Mouse (Mus musculus) layer of hippocampus, adult 8-10 months (tissue): ENCODE measurements around the gene Cacna1c. TPM values are rescaled to one million over a fixed set of nuclear protein-coding genes. Genes with fewer than 3 reads are reported as not detected.

Source experiments
- DNase-seq, 2 experiments: peaks; one replicate each; pipeline ENCODE4 v3.0.0; 2022; ENCODE audit warnings: low spot score in 2 of 2
- total RNA-seq, 4 experiments: library from RNA; stranded (reverse); gene quantifications; 2 replicates each; pipeline ENCODE4 v1.2.4; 2022

Gene Cacna1c
- total RNA-seq, 4 experiments from 2014 or later, result 67.6 to 88.2 (median 75.8) TPM

DNA sequence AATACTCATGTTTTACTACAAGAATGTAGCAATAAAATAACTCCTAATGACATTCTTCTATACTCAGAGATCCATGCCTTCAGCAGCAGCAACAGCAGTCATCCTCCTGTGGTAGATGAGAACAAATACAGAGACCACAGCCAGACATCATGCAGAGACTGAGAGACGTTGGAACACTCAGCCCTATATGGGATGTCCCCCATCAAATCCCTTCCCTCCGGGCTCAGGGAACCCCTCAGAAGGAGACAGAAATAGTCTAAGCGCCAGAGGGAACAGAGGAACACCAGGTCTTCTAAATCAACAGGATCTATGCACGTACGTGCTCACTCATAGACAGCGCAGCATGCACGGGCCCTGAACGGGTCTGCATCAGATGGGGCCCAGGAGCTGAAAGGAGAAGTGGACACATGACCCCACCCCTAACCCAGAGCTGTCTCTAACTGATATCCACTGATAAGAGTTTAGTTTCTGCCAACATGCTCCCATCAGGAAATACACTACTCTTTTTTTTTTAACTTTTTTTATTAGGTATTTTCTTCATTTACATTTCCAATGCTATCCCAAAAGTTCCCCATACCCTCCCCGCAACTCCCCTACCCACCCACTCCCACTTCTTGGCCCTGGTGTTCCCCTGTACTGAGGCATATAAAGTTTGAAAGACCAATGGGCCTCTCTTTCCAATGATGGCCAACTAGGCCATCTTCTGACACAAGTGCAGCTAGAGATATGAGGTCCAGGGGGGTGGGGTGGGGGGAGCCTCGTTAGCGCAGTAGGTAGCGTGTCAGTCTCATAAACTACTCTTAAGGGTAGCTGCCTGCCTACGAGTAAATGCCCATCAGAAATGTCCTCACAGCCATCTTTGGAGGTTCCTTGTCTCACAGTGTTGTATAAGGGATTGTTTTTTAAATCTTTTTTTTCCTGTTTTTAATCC, 182.8 kb downstream of the Cacna1c start:
- DNase-seq, result no peak

DNA sequence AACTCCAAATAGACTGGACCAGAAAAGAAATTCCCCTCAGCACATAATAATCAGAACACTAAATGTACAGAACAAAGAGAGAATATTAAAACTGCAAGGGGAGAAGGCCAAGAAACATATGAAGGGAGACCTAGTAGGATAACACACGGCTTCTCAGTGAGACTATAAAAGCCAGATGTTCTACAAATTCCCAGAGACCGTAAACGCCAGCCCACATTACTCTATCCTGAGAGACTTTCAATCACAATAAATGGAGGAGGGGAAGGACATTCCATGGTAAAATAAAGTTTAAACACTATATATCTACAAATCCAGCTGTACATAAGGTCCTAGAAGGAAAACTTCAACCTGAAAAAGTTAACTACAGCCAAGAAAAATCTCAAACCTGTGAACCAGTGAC, 185.3 kb downstream of the Cacna1c start:
- DNase-seq, result no peak

DNA sequence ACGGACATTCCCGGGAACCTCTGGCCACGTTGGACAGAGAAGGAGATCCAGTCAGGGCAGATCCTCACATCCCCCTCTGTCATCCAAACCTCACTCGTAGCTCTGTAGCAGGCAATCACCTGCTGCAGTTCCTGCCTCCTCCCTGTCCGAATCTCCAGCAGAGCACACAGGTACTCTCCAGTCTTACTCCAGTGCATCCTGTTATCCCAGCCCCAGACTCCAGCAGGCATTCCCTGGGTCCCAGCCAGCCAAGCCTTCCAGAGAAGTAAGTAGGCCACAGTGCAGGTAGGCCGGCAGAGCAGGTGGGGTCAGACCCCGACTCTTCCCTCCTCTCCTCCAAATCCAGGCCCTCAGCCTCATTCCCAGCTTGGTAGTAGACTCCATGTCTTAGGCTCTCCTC, 186.7 kb downstream of the Cacna1c start:
- no peak for DNase-seq

DNA sequence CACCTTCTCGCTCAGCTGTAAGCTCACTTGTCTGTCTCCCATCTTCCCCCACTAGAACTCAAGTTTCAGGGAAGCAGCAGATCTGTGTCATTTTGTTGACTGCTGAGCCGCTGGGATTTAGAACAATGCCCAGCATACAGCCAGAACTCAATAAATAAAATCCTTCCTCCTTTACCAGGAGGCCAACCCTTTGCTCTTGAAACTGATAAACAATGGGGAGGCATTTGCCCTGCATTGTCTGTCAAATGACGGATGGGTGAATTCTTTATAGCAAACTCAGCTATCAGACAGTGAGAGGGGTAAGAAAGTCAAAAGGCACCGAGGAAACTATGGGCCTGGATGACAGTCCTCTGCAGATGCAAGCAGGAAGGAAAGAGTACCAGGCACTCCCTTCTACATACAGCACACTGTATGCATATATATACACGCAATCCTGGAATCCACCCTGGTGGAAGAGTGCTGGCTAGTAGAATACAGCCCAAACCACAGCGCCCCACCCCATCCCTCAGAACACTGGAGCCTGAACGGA, 187.5 kb downstream of the Cacna1c start:
- DNase-seq, result no peak

DNA sequence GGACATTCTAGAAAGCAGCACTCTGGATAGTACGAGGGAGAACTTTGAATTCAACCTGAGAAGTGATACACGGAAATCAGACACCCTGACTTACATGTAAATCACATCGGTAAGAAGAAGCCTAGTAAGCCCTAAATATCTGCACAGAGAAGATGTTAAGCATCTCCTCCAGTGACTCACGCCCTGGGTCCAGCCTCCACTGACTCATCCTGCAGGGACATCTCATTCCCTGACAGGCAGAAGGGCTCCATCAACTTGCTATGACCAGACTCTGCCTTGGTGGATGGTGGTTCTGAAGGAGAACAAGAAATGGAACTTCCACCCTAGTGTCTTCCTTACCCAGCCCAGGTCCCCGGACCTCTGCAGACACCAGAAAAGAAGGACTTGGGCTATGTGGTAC, 191.6 kb downstream of the Cacna1c start:
- DNase-seq, result no peak

DNA sequence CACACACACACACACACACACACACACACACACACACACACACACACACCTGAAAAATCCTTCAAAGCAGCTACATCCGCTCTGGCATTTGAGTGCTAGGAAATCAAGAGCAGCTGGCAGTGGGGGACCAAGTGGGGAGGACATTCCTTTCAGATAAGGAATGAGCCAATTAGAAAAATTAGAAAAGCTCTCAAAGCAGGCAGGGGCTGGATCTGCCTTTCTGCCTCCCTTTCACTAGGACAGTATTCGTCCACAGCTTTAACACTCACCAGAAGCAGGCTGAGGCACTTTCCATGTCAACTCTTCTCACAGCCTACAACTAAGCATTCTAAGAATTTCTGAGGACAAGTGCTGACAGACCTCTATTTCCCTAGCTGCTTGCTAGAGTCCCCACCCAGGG, 194.8 kb downstream of the Cacna1c start:
- DNase-seq, result no peak

DNA sequence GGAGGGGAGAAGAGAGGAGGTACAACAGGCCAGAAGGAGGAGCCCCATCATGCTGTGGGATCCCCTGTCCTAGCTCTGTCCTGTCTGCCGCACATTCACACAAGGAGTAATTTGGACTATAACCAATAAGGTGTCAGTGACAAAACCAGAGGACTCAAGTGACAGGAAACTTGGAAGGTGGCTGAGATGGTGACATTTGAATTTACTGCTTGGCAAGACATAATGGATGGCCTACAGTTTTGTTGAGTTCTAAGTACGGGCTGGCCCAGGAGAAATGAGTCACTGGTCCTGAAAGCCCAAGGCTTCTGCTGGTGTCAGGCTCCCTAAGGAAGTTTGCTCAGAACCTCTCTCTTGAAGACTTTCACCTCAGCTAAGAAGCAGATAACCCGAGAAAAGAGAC, 196.0 kb downstream of the Cacna1c start:
- no peak for DNase-seq

DNA sequence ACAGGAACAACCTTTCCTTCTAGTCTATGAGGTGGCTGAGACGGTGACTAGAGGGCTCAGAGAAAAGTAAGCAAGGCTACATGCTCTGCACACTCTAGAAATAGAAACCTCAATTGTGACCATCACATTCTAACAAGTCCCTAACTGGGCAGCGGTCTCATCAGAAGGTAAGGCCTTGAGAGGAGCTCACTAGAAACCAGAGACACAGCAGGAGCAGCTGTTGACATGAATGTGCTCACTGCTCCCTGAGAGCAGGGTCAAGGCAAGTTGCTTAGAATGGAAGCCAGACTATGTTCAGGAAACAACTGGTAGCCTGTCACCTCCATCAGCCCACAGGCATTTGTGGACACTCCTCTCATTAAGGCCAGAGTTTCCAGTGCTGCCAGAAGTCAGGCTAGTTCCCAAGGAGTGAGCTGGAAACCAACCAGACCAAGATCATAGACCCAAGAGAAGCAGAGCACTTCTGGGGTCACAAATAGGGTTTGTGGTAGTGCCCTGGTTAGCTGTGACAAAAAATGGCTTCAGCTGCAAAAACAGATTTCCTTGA, 196.8 kb downstream of the Cacna1c start:
- DNase-seq, result no peak

DNA sequence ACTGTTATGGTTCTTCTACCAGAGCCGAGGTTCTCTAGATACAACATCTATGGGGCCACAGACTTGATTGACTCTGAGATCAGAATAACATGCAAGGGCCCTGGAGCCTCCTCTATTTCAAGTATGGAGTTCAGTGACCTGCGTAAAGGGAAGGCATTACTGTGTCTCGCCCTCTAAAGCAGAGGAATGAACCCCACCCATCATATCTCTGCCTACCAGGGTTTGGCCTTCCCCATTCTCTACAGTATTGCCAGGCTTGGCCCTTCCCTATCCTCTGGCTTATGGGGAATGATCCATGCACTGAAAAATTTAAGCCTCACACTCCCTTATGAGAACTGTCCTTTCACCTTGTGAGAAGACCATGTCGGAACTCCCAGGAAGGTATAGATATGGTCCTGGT, 198.8 kb downstream of the Cacna1c start:
- no peak for DNase-seq

DNA sequence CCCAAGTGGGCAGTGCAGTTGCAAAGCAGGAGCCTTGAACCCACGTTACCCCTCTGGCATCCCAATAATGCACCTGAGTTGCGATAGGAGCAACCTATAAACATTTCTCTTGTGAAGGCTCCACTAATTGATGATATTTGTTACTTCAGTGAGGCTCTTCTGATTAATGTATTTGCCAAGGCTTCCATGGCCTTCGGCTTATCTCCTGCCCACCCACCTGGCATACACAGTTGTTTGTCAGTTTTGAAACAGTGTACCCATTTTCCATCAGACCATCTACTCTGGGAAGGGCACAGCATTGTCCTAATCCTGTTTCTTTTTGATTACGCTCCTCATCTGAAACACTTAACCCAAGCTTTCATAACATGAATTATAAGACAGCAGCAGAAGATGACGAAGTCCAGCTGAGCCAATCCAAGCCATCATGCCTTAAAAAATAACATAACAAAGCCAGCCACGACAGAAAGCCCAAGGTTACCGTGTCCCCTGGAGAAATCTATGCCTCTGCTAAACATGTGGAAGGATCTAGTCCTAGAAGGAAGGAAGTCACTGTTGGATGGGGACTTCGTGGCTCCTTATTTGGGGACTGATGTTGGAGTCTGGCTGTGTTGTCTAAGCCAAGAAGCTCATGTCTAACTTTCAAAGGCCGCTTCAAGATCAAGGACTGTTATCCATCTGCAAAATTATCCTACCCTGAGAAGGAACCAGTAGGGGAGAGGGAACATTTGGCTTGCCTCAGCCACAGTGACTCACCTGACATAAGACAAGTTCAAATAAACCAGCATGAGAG, 201.8 kb downstream of the Cacna1c start:
- no peak for DNase-seq

DNA sequence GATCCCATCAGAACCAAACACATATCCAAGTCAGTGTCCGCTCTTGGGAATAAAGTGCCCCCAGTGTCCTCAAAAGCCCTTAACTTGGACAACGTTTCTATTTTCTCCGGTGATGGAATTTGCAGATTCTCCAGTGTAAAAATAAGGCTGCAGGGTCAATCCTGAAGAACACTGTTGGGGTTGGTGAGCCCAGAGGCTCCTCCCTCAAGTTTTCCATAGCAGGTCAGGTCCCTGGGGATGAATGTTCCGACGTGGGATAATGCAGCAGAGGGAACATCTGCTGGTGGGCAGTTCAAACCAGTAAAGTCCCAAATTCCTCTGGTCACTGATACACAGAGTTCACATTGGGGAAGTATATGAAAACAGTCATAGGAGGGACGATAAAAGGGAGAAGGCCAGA, 203.8 kb downstream of the Cacna1c start:
- DNase-seq, result no peak

DNA sequence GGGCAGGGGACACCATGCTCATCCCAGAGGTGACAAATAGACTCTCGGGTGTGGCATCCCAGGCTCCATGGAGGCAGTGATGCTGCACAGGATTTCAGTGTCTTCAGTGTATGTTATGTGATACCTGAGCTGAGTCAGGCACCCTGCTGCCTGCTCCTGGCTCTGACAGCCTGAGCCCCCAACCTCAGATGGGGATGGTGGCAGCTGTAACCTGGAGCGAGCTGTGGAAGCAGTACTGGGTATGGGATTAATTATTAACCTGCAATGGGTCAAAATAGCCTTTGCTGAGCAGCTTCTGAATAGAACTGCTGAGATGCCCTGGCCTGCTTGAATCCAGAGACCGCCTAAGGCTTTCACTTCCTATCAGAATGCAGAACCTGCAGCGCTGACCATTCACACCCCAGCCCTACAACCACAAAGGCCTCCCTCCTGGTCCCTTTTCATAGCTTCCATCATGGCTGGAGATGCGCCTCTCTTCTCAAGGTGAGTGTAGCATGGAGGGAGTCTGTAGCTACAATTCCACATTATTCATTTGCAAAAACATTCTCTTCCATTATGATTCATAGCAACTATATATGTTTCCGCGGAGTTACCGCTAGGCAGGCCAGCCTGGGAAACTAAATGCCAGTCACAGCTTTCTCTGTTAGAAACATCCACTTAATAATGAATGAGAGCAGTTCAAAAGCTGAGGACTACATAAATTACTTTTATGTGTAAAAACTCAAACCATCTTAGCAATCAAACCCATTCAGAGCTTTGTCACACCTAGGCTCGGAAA, 206.0 kb downstream of the Cacna1c start:
- DNase-seq, result no peak

DNA sequence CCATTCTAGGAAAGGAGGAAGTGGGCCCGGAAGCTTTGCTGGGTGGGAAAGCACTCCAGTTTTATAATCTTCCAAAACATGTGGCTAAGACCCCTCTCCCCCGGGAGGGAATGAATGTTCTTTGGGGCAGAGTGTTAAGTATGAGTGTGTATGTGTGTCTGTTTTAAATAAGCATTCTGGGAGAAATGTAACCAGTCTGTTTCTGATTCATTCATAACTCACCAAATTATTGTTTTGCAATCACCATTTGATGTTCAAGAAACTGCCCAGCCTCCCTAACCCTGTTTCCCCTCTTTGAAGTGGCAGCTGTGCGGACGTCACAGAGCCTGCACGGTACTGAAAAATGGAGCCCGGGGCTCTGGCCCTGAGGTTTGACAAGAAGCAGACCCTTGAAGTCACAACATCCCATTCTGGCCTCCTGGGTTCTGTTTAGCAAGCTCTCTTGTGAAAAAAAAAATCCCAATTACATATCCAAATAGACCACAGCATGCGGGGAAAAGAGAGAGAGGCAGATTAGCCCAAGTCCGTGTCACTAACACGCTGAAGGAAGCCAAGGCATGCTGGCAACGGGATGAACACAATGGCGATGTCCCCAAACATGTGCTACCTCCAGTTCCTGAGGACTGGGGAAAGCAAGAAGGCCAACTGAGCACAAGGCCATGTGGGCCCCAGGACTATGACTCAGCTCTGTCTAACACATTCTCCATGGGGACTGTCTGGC, 211.9 kb downstream of the Cacna1c start:
- no peak for DNase-seq

DNA sequence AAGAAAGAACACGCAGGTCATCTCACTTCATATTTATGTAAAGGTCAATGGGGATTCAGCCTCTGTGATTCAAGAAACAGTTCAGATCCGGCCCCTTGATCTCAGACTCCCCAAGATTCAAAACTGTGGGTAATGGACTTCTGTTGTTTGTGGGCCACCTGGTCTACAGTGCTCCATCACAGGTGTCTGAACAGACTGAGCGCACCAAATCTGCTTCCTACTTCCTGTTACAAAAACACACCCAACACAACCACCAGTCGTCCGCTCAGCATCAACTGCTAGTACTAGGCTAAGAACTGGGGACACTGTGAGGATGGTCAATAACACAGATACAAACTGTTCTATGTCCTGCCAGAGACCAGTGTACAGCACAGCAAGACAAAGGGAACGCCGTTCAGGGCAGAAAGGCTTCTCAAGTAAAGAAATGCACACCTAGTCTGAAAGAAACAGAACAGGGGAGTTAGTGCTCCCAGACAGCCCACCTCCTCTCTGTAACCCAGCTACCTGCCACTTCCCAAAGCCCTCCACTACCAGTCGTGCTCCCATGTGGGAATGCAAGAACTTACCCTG, 212.7 kb downstream of the Cacna1c start:
- DNase-seq, result no peak

DNA sequence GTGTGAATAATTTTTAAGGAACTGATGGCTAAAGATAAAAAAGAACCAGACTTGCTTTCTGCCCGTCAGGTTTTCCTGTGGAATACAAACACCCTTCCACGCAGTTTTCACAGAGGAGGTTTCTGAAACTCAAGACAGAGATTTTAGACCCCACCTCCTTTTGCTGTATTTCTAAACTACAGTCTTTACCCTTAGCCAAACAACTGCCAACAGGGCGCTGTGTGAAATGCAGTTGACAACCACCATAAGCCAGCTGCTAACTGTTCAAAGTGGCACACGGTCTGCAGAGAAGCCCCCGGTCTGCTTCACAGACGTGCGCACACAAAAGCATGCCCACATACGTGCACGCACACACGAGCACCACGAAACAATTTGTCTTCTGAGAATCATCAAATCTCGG, 216.0 kb downstream of the Cacna1c start:
- no peak for DNase-seq

DNA sequence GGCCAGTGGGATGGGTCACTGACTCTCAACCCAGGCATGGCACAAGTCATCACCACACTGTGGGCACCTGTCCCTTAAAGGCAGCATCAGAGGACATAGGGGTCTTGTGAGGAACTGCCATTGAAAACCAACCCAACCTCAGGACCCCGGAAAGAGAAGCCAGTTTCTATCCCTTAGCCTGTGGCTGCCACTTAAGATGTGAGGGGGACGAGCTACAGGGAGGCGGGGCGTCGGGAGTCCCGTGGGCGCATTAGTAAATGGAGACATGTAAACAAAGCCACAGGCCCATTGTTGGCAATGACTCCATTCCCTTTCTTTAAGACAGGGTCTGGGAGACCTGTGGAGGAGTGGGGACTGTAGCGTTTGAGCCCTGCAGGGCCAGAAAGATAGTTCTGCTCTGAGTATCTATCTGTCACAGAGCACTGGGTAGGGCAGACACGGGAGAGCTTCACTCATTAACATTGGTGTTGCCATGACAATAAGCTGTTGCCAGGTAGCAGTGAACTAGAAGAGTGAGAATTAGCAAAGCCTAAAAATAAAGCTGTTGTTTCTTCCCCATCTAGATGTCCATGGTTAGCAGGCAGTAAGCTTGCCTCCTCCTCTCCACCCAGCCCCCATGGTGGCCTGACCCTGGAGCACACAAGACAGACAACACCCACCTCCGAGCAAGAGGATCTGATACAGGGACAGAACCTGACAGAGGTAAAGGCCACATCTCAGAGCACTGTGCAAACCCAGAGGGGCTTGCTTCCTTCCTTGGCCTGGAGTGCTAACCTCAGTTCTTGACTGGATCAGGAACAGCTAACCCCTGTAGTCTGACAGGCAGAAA, 218.6 kb downstream of the Cacna1c start:
- DNase-seq, result peak; percentile 72 to 75

DNA sequence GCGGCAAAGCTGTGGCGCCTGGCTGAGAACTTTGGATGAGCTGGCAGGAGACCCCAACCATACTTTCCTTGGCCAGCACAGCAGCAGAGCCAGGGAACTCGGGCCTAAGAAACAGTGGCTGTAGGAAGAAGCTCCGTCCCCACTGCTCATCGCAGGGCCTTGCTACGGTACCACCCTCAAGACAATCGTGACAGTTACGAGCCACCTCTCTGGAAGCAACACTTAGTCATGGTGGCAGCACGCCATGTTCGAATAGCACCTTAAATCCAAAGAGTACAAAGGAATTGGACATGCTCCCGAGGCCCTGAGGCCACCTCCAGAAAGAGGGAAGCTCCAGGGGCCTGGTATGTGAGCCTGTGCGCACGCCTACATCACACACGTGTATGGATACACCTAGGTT, 219.6 kb downstream of the Cacna1c start:
- DNase-seq, result no peak

DNA sequence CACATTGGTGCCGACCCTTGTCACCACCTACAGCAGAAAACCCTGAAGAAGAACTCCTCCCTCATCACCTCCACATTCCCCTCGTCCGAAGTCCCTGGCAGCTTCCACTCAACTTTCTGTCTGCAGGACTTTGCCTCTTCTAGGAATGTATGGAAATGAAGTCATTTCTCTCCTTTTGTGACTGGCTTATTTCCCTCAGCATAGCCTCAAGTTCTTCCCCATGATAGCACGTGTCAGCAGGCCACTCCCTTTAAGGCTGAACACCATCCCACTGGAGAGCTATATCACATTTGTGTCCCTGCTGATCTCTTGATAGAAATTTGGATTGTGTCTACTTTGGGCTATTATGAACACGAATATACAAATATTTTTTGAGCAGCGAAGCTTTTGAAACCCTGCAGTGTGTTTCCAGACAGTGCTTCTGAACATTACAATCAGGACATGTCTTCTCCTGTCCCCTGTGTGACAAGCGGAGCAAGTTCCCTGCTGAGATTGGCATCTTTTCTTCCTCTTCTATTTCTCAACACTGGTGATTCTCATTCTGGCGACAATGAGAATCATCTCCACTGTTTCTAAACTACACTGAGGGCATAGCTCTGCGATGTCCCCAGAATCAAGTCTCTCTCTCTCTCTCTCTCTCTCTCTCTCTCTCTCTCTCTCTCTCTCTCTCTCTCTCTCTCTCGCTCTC, 224.2 kb downstream of the Cacna1c start:
- DNase-seq, result no peak

DNA sequence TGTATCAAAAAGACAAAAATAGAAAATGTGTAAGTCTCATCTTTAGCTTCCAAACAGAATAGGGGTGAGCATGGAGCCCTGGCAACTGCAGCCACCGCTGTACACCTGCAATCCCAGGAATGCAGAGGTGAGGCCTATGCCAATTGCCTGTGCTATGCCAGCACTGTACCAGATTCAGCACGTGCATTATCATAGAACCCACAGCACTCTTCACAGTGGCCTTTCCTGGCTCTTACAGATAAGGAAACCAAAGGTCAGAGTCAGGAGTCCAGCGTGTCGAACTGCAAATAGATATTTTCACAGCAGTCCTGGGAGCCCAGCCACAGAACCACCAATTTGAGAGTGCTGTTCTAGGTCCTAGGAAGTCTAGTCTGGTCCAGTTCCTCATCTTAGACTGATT, 227.4 kb downstream of the Cacna1c start:
- no peak for DNase-seq
